Mouse (Mus musculus) spleen, adult 2 months (tissue): ENCODE data around the gene Arih2.

Source experiments
- CTCF ChIP-seq: fragments of 200-500 bp; IDR thresholded peaks from 2 replicates; pipeline ENCODE4 v1.5.1; 2011; ENCODE audit warnings: mild to moderate bottlenecking, inconsistent platforms; ENCODE audit not compliant: insufficient read depth, insufficient read length, insufficient replicate concordance; ENCODE audit errors: extremely low read depth
- POLR2A ChIP-seq: fragments of 200-500 bp; IDR thresholded peaks from 2 replicates; pipeline ENCODE4 v1.6.1; 2011; ENCODE audit warnings: low read depth, low read length, inconsistent platforms

DNA sequence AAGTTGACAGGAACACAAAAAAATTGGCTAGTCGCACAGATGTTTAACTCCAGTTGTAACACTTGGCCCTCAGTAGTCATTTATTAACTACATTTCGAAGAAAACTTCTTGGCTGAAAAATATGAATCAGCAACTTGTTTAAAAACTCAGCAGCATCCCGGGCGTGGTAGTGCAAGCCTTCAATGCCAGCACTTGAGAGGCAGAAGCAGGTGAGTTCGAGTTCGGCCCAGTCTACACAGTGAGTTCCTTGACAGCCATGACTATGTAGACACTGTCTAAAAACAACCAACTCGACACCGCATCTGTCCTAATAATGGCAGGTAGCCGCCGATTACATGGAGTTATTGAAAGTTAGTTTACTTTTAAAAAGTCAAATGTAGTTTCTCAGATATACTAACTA lies 1.0 kb downstream of the Arih2 start:
- no peak for TF ChIP-seq POLR2A
- no peak for TF ChIP-seq CTCF
